Mouse (Mus musculus): ENCODE data around the gene 4933427I04Rik.

The 4933427I04Rik gene

GRCm38 (mm10) chr4:123859379-123859778, at the start of gene 4933427I04Rik:
4933427I04Rik (plus strand) TSS chr4:123859679.
- DNase-seq (ENCODE audit: inconsistent age in 2 of 2, low spot score in 1 of 2), result no peak

GRCm38 (mm10) chr4:123810475-123811295, 48.8 kb upstream of the 4933427I04Rik start:
- DNase-seq (ENCODE audit: inconsistent age in 2 of 2, low spot score in 1 of 2), result peak in 1 of 2 experiments; percentile 14

DNA sequence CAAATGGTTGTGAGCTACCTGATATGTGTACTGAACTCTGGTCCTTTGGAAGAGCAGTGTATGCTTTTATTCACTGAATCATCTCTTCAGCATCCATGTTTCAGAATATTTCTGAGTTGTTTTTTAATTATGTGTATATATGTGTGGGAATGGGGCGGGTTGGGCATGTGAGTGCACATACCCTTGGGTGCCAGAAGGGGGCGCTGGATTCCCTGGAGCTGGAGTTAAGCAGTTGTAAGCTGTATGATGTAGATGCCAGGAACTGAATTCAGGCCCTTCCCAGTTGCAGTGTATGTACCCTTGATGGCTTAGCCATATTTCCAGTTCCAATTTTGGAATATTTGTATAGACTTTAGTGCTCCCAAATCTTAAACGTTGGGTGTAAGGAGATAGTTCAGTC, 47.0 kb upstream of the 4933427I04Rik start:
- DNase-seq (ENCODE audit: inconsistent age in 2 of 2, low spot score in 1 of 2), result no peak

DNA sequence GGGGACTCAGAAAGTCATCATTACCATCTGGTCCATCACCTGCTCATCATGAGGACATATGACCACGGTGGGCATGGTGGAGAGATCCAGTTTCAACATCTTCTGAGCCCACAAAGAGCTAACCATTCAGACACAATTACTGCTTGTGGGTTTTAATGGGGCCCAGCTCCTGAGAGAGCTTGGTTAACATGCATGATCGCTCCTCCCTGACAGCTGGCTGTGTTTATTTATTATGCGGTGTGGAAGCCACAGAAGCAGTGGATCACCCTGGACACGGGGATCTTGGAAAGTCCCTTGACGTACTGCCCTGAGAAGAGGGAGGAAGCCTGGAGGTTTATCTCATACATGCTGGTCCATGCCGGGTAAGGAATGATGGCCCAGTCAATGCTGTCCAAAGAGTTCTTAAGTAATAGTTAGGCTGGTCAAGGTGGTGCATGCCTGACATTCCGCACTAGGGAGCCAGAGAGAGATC, 45.4 kb upstream of the 4933427I04Rik start:
- DNase-seq (ENCODE audit: inconsistent age in 2 of 2, low spot score in 1 of 2), result no peak

- DNase-seq (ENCODE audit: inconsistent age in 2 of 2, low spot score in 1 of 2), result peak in 1 of 2 experiments; percentile 35
Observed at GRCm38 (mm10) chr4:123819093-123819610, 40.3 kb upstream of the 4933427I04Rik start.

DNA sequence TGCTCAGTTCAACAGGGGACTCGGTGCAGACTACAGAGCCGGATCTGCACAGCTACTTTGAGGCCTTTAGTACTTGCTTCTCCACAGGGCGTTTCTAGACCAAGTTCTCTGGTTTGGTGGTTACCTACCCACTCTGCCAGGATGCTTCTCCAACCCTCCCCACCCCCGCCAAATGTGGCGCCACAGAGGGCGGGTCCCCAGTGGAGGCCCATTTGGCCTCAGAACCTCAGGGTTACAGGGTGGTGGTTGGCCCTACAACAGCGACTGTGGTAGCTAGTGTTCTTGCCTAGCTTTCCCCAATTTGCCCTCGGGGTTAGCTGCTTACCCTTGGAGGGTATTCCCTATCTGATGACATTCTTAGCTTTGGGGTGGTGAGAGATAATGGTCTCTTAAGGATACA, 17.4 kb upstream of the 4933427I04Rik start:
- DNase-seq (ENCODE audit: inconsistent age in 2 of 2, low spot score in 1 of 2), result no peak

GRCm38 (mm10) chr4:123856888-123857287, 2.6 kb upstream of the 4933427I04Rik start:
- DNase-seq (ENCODE audit: inconsistent age in 2 of 2, low spot score in 1 of 2), result no peak

DNA sequence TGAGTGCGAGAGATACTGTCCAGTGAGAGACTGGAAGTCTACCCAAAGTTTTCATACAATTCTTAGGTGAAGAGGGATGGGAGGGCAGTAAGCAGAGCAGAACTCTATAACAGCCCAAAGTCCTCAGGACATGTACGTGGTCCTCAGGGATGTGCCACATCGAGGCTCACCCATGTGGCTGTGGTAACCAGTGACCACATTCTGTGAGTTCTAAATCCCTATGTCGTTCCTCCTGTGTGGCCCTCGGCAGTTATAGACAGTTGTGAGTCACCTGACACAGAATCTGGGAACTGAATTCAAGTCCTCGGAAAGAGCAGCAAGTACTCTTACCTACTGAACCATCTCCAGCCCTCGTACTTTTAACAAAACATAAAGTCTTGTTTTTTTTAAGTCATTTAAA, 1.4 kb upstream of the 4933427I04Rik start:
- DNase-seq (ENCODE audit: inconsistent age in 2 of 2, low spot score in 1 of 2), result no peak

DNA sequence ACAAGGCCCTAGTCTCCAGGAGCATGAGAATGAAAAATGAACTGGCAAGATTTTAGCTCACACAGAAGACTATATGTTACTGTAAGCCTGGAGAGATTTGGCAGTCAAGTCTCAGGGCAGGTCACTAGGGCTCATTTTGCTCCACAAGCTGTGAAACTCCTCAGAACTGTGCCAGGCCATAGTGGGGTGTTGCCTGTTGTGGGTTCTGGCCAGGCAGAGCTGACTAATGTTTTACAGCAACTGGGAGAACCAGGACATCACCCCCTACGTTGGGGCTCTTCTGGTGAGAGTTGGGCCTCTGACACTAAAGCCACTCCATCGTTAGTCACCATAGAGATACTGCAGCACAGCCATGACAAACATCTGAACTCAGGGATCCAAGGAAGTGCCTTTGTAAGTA, 324 bp downstream of the 4933427I04Rik start:
- DNase-seq (ENCODE audit: inconsistent age in 2 of 2, low spot score in 1 of 2), result no peak

GRCm38 (mm10) chr4:123860621-123861020, 1.1 kb downstream of the 4933427I04Rik start:
- no peak for DNase-seq (ENCODE audit: inconsistent age in 2 of 2, low spot score in 1 of 2)

DNA sequence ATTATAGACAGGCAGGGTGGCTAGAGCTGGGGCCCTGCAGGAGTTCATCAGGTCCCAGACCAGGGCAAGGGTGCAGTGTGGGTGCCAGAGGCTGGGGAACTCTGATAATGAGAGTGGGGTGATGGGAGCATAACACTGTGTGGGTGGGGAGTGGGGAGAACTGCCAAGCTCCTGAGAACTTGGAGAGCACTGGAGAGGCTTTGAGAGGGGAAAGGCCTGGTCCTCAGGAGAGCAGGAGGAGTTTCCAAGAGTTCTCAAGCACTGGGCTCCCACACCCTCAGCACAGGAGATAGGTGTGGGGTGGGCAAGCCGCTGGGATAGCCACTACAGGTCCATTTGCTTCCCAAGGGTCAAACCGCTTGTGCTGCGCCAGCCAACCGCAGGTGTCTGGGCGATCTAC, 34.2 kb downstream of the 4933427I04Rik start:
- no peak for DNase-seq (ENCODE audit: inconsistent age in 2 of 2, low spot score in 1 of 2)

- no peak for DNase-seq (ENCODE audit: inconsistent age in 2 of 2, low spot score in 1 of 2)
Observed at GRCm38 (mm10) chr4:123894295-123894694, 34.8 kb downstream of the 4933427I04Rik start.

DNA sequence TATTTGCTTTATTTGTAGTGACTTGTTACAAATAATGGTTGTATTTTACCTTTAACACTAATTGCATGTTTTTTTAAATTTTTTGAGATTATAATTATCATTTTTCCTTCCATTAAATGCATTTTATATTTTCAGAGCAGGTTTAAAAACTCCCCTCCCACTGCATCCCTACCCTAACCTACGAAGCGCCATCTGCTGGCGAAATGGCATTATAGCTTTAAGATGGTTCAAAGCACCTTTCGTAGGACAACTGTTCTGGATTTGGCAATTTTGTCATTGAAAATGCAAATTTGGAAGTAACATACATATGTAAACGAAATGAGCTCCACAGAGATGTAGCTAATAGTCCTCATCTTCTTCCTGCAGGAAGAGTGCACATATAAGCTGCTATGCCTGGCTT, 39.2 kb downstream of the 4933427I04Rik start:
- peak; percentile 31 to 73 for DNase-seq (ENCODE audit: inconsistent age in 2 of 2, low spot score in 1 of 2)

DNA sequence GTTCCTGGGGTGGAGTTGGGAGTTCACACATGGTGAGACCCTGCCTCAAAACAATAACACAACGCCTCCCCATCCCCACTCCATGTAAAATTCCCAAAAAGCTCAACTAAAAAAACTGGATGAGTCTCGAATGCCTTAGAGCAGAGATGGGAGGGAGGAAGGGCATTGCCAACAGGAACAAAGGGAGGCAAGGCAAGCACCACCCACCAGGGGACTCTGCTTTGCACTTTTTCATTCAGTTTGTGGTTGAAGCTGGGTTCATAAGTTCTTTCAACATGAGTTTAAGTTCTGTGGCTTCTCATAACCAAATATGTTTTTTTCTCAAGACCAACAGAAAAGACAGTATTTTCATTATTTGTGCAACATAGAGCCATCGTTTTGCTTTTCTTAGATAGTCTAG, 44.0 kb downstream of the 4933427I04Rik start:
- peak in 1 of 2 experiments; percentile 46 for DNase-seq (ENCODE audit: inconsistent age in 2 of 2, low spot score in 1 of 2)

DNA sequence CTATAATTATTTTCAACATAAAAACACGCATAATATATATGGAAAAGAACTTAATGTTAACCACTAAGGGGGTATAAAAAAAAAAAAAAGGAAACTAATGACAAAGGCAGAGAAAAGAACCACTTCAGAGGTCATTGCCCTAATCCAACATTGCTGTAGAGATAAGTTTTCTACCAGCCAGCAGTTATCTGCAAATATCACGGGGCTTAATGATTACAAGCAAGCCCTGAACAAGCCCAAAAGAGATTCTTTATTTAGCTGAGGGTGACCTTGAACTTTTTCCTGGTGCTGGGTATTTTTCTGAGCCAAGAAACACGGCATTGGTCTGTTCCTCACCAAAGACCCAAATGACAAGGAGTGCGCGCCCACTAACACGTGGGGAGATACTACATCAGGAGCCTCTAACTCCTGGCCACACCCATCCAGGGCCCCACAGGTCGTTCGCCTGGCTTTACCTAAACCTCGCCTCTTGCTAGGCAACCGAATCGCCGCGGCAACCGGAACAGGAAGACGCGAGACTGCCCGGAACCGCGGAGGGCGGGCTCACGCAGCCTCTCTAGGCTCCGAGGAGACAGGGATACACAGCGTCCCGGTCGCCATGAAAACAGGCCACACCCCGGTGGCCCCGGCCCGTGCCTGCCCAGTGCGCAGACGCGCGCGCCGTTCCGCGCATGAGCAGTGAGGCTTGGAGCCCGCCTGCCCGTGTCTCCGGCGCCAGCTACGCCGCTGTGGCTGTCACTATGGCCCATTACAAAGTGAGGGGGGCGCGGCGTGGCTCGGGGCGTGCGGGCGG, 45.0 kb downstream of the 4933427I04Rik start, which contains the start of gene Mycbp:
Gene Mycbp (plus strand): TSS at position 500 of the 793 bp plus-strand sequence.
- peak; percentile 100 for DNase-seq (ENCODE audit: inconsistent age in 2 of 2, low spot score in 1 of 2)

- no peak for DNase-seq (ENCODE audit: inconsistent age in 2 of 2, low spot score in 1 of 2)
Observed at GRCm38 (mm10) chr4:123905126-123905668, 45.7 kb downstream of the 4933427I04Rik start.

DNA sequence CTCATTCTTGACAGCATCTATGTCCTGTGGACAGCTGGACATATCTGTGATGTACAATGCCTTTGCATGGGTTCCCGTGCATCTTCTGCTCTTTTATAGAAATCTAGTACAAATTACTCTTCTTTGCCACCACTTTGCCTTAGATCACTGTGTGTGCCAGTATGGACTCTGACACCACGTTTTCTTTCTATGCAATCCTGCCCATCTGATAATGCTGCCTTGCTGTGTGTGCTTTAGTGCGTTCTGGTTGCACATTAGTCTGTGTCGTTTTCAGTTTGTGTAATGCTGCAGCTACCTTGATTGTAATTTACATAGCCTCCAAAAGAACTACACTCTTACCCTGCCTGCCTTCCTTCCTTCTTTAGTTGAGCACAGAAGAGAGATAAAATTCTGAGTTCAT, 52.0 kb downstream of the 4933427I04Rik start:
- no peak for DNase-seq (ENCODE audit: inconsistent age in 2 of 2, low spot score in 1 of 2)

DNA sequence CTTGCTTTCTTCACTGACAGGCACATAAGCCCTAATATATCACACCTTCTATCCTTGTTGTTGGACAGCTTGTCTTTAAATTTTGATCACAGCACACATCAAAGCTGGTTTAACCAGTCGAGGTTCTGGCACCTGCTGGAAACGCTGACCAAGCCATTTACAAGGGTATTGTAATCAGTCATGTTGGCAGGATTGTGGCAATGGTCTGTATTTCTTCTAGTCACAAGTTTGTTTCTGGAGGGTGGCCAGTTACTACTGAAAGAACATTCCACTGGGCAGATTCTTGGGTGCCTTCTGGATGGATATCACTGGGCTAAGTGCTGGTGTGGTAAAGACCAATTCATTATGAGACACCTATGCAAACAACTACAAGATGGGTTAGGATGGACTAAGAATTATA, 53.0 kb downstream of the 4933427I04Rik start:
- peak in 1 of 2 experiments; percentile 81 for DNase-seq (ENCODE audit: inconsistent age in 2 of 2, low spot score in 1 of 2)

Measured in adrenal gland, adult (tissue).